29 mouse cellular contexts compared by ENCODE assay signal in genomic region chr17:80513766-80514165, GRCm38 (mm10). TPM values are rescaled to one million over a fixed set of nuclear protein-coding genes. Genes with fewer than 3 reads are reported as not detected.
A peak's percentile ranks its signal among the peaks of the same experiment; 100 is the strongest.
DNase-seq lines count a peak whose midpoint lies in the region; ATAC-seq and TF ChIP-seq lines count a peak whose summit lies in the region.
"Had no signal": no experiment of that assay in that cellular context is flagged by ENCODE, and none has a peak within 500 bp of the region (broad histone marks: within the 10 kb centered on the region; RNA-seq: fewer than 3 reads in every experiment).

No protein-coding gene starts in this region.

- 87% methylated on average over 8 of the region's 8 CpGs for WGBS in midbrain, embryonic 10.5 days
- 88% methylated on average over 8 of the region's 8 CpGs for WGBS in midbrain, postnatal 0 days
- 17% methylated on average over 8 of the region's 8 CpGs for WGBS in liver, embryonic 12.5 days (ENCODE audit: insufficient replicate concordance)
- 86% methylated on average over 8 of the region's 8 CpGs for WGBS in hindbrain, embryonic 11.5 days
- 86% methylated on average over 8 of the region's 8 CpGs for WGBS in cerebellum, adult 2 months

- no peaks in the 10 kb centered on the region for H3K36me3 ChIP-seq in midbrain, embryonic 10.5 days
- H3K36me3 ChIP-seq in midbrain, postnatal 0 days (ENCODE audit: insufficient read depth, low read length) = no peaks in the 10 kb centered on the region
- no peaks in the 10 kb centered on the region for H3K36me3 ChIP-seq in liver, embryonic 12.5 days
- H3K36me3 ChIP-seq in hindbrain, embryonic 11.5 days (ENCODE audit: control insufficient read depth, insufficient read depth, low read length) = no peaks in the 10 kb centered on the region
- H3K36me3 ChIP-seq: embryonic facial prominence, embryonic 13.5 days; heart, embryonic 12.5 days; hindbrain, embryonic 13.5 days; limb, embryonic 12.5 days; midbrain, embryonic 12.5 days had no signal

- no peaks in the 10 kb centered on the region for H3K4me1 ChIP-seq in midbrain, embryonic 10.5 days
- no peaks in the 10 kb centered on the region for H3K4me1 ChIP-seq in midbrain, postnatal 0 days (ENCODE audit: insufficient read depth, low read length)
- H3K4me1 ChIP-seq in liver, embryonic 12.5 days = peaks cover 33% of the 10 kb centered on the region
- no peaks in the 10 kb centered on the region for H3K4me1 ChIP-seq in hindbrain, embryonic 11.5 days (replicated peaks; ENCODE audit: control insufficient read depth, insufficient read depth, low read length)
- H3K4me1 ChIP-seq in cerebellum, adult 2 months (ENCODE audit: control insufficient read depth, insufficient read depth, low read length) = no peaks in the 10 kb centered on the region
- H3K4me1 ChIP-seq: embryonic facial prominence, embryonic 13.5 days; hindbrain, embryonic 13.5 days; limb, embryonic 12.5 days; midbrain, embryonic 12.5 days had no signal

- H3K9me3 ChIP-seq in midbrain, embryonic 10.5 days (replicated peaks) = no peaks in the 10 kb centered on the region
- H3K9me3 ChIP-seq in midbrain, postnatal 0 days (ENCODE audit: low read length) = no peaks in the 10 kb centered on the region
- H3K9me3 ChIP-seq in liver, embryonic 12.5 days (replicated peaks) = no peaks in the 10 kb centered on the region
- H3K9me3 ChIP-seq in hindbrain, embryonic 11.5 days (ENCODE audit: control insufficient read depth, low read length) = no peaks in the 10 kb centered on the region
- H3K9me3 ChIP-seq: embryonic facial prominence, embryonic 13.5 days; heart, embryonic 12.5 days; hindbrain, embryonic 13.5 days; limb, embryonic 12.5 days; midbrain, embryonic 12.5 days had no signal

- no peaks in the 10 kb centered on the region for H3K27me3 ChIP-seq in midbrain, embryonic 10.5 days (ENCODE audit: low read depth, poor library complexity, severe bottlenecking)
- H3K27me3 ChIP-seq in midbrain, postnatal 0 days (ENCODE audit: insufficient read depth, low read length) = no peaks in the 10 kb centered on the region
- H3K27me3 ChIP-seq in liver, embryonic 12.5 days (replicated peaks) = no peaks in the 10 kb centered on the region
- H3K27me3 ChIP-seq in hindbrain, embryonic 11.5 days (ENCODE audit: control insufficient read depth, insufficient read depth, low read length) = no peaks in the 10 kb centered on the region
- no peaks in the 10 kb centered on the region for H3K27me3 ChIP-seq in cerebellum, adult 2 months (ENCODE audit: control insufficient read depth, insufficient read depth, low read length)
- H3K27me3 ChIP-seq: embryonic facial prominence, embryonic 13.5 days; heart, embryonic 12.5 days; hindbrain, embryonic 13.5 days; limb, embryonic 12.5 days; midbrain, embryonic 12.5 days; Patski had no signal

- no peak for TF ChIP-seq POLR2A in cerebellum, adult 2 months (IDR thresholded peaks at IDR 0.05; ENCODE audit: borderline replicate concordance, insufficient read depth, low read length)

- no peak for TF ChIP-seq CTCF in midbrain, postnatal 0 days (IDR thresholded peaks at IDR 0.05)
- no peak for TF ChIP-seq CTCF in cerebellum, adult 2 months (IDR thresholded peaks at IDR 0.05; ENCODE audit: borderline replicate concordance, insufficient read depth, low read depth, low read length)

- H3K4me3 ChIP-seq in midbrain, embryonic 10.5 days = no peak overlapping the region
- no peak overlapping the region for H3K4me3 ChIP-seq in midbrain, postnatal 0 days (ENCODE audit: low read depth, low read length)
- H3K4me3 ChIP-seq in liver, embryonic 12.5 days = no peak overlapping the region
- no peak overlapping the region for H3K4me3 ChIP-seq in hindbrain, embryonic 11.5 days (ENCODE audit: low read depth, low read length)
- H3K4me3 ChIP-seq in cerebellum, adult 2 months (replicated peaks; ENCODE audit: insufficient read depth, low read depth, low read length) = no peak overlapping the region
- H3K4me3 ChIP-seq: embryonic facial prominence, embryonic 13.5 days; erythroblast, embryonic 14.5 days; gastrocnemius, adult 2 months; heart, adult 2 months; heart, embryonic 12.5 days; hindbrain, embryonic 13.5 days; limb, embryonic 12.5 days; midbrain, embryonic 12.5 days had no signal

- DNase-seq in midbrain, embryonic 10.5 days (ENCODE audit: low spot score) = peak; percentile 3
- no peak for DNase-seq in midbrain, postnatal 0 days (ENCODE audit: low spot score)
- DNase-seq in c-Kit-positive CD71-positive TER-119-positive erythroid progenitor cells, embryonic 14.5 days (ENCODE audit: low spot score) = peak; percentile 36
- no peak for DNase-seq in hindbrain, embryonic 11.5 days (ENCODE audit: low spot score)
- no peak for DNase-seq in cerebellum, adult 2 months
- DNase-seq in cerebellum, adult 11 months = no peak
- DNase-seq: adrenal gland, postnatal 25 days; B cell, adult 2 months; cerebellum, adult 9-10 months; gastrocnemius, adult 2 months; heart, adult 2 months; kidney, adult 8-10 months; layer of hippocampus, adult 9-11 months; lung, adult 18-20 months; lung, postnatal 4 days; thymus, postnatal 14 days had no signal

- ATAC-seq in midbrain, postnatal 0 days (ENCODE audit: low FRiP score) = no peak
- peak; percentile 65 for ATAC-seq in liver, embryonic 12.5 days
- ATAC-seq in megakaryocyte progenitor cell, adult 5-6 weeks (replicated peaks; ENCODE audit: poor library complexity) = peak; percentile 70
- no peak for ATAC-seq in hindbrain, embryonic 11.5 days (ENCODE audit: low FRiP score)
- ATAC-seq: forebrain, embryonic 16.5 days; intestine, embryonic 16.5 days; lung, postnatal 0 days; Patski had no signal

- no peak overlapping the region for H3K27ac ChIP-seq in midbrain, embryonic 10.5 days (replicated peaks)
- H3K27ac ChIP-seq in midbrain, postnatal 0 days (ENCODE audit: low read depth, low read length) = no peak overlapping the region
- no peak overlapping the region for H3K27ac ChIP-seq in liver, embryonic 12.5 days
- no peak overlapping the region for H3K27ac ChIP-seq in hindbrain, embryonic 11.5 days (ENCODE audit: low read depth, low read length)
- H3K27ac ChIP-seq in cerebellum, adult 2 months (ENCODE audit: insufficient read depth, low read length) = no peak overlapping the region
- H3K27ac ChIP-seq: embryonic facial prominence, embryonic 13.5 days; gastrocnemius, adult 2 months; heart, adult 2 months; hindbrain, embryonic 13.5 days; kidney, postnatal 0 days; limb, embryonic 12.5 days; midbrain, embryonic 12.5 days had no signal

- H3K4me2 ChIP-seq in midbrain, postnatal 0 days (ENCODE audit: low read depth, low read length, poor library complexity, severe bottlenecking) = no peak overlapping the region
- H3K4me2 ChIP-seq in liver, embryonic 12.5 days = peak overlapping the region; percentile 32
- no peak overlapping the region for H3K4me2 ChIP-seq in hindbrain, embryonic 11.5 days (replicated peaks; ENCODE audit: low read depth, low read length)
- H3K4me2 ChIP-seq: embryonic facial prominence, embryonic 13.5 days; heart, embryonic 12.5 days; hindbrain, embryonic 13.5 days; limb, embryonic 12.5 days; midbrain, embryonic 12.5 days had no signal

- no peak overlapping the region for H3K9ac ChIP-seq in midbrain, postnatal 0 days (replicated peaks; ENCODE audit: low read length, poor library complexity, severe bottlenecking)
- H3K9ac ChIP-seq in liver, embryonic 12.5 days = no peak overlapping the region
- H3K9ac ChIP-seq in hindbrain, embryonic 11.5 days (ENCODE audit: low read depth, low read length) = no peak overlapping the region
- H3K9ac ChIP-seq: embryonic facial prominence, embryonic 13.5 days; heart, embryonic 12.5 days; hindbrain, embryonic 13.5 days; limb, embryonic 12.5 days; midbrain, embryonic 12.5 days had no signal

RNA-seq across cellular contexts. Expression of gene Sos1, which starts 33.5 kb away (rescaled TPM):
- 3.8 and 4.5 TPM in 2 replicates for polyA plus RNA-seq in midbrain, embryonic 10.5 days (2016; fragmentation: Nextera tagmentation; extraction: Ambion mirVana)
- 29.0 and 34.3 TPM in 2 replicates for total RNA-seq in midbrain, postnatal 0 days (2014; rRNA removed)
- polyA plus RNA-seq in midbrain, postnatal 0 days (2015; fragmentation: Nextera tagmentation; extraction: Ambion mirVana) = 6.2 and 7.2 TPM in 2 replicates
- polyA plus RNA-seq in liver, embryonic 12.5 days (2016; fragmentation: Nextera tagmentation; extraction: Ambion mirVana) = 2.6 and 2.9 TPM in 2 replicates
- 21.1 and 22.9 TPM in 2 replicates for total RNA-seq in megakaryocyte progenitor cell, adult 5-6 weeks (2015)
- total RNA-seq in megakaryocyte progenitor cell, adult 5-6 weeks (2017) = 5.7 and 9.0 TPM in 2 replicates
- 9.0 and 11.5 TPM in 2 replicates for polyA plus RNA-seq in hindbrain, embryonic 11.5 days (2014; fragmentation: Nextera tagmentation; extraction: Ambion mirVana)
- 18.8 and 19.3 TPM in 2 replicates for polyA plus RNA-seq in cerebellum, adult 2 months (2012; rRNA removed)

Comparison
In these comparisons a context has a peak if more than half of its experiments do, and no peak if none do; other contexts are left out.
1. DNase-seq: peak in midbrain, embryonic 10.5 days (single experiment) and c-Kit-positive CD71-positive TER-119-positive erythroid progenitor cells, embryonic 14.5 days (single experiment); none in midbrain, postnatal 0 days (single experiment), hindbrain, embryonic 11.5 days (single experiment), cerebellum, adult 2 months (0 of 2) and cerebellum, adult 11 months (single experiment).
2. ATAC-seq: peak in liver, embryonic 12.5 days (single experiment) and megakaryocyte progenitor cell, adult 5-6 weeks (single experiment); none in midbrain, postnatal 0 days (single experiment) and hindbrain, embryonic 11.5 days (single experiment).